Mouse (Mus musculus): Measurements from ENCODE around the gene Lrp6. TPM values are rescaled to one million over a fixed set of nuclear protein-coding genes. Genes with fewer than 3 reads are reported as not detected.
A peak's percentile ranks its signal among the peaks of the same experiment; 100 is the strongest.

The Lrp6 gene
- polyA plus RNA-seq, 1 experiment from 2014 or later: 20.0 TPM

- H3K4me3 ChIP-seq (replicated peaks; ENCODE audit: low read length): no peak overlapping the region
- 98% methylated on average over 7 of the region's 7 CpGs for WGBS
- H3K27me3 ChIP-seq (replicated peaks; ENCODE audit: control insufficient read depth, insufficient read depth, low read length): no peaks in the 10 kb centered on the region
- 0 out of 2 replicates have a peak, but pooled peaks cover 9% of the 10 kb centered on the region for H3K4me1 ChIP-seq (replicated peaks; ENCODE audit: control insufficient read depth, insufficient read depth, low read length)
- no peaks in the 10 kb centered on the region for H3K36me3 ChIP-seq (ENCODE audit: control insufficient read depth, insufficient read depth)
- no peak overlapping the region for H3K9ac ChIP-seq (replicated peaks; ENCODE audit: low read depth, low read length)
- no peak for ATAC-seq
- H3K9me3 ChIP-seq (ENCODE audit: control insufficient read depth, low read length): no peaks in the 10 kb centered on the region
- H3K4me2 ChIP-seq (ENCODE audit: low read length): no peak overlapping the region
- no peak overlapping the region for H3K27ac ChIP-seq (ENCODE audit: low read length)
Observed at GRCm38 (mm10) chr6:134528396-134528795, 38.4 kb downstream of the Lrp6 start.

- Histone ChIP-seq H3K27ac (ENCODE audit: low read length) (no peak overlapping the region), H3K9me3 (ENCODE audit: control insufficient read depth, low read length) (no peaks in the 10 kb centered on the region), H3K4me1 (replicated peaks; ENCODE audit: control insufficient read depth, insufficient read depth, low read length) (0 out of 2 replicates have a peak, but pooled peaks cover 10% of the 10 kb centered on the region), H3K9ac (replicated peaks; ENCODE audit: low read depth, low read length) (no peak overlapping the region), H3K36me3 (ENCODE audit: control insufficient read depth, insufficient read depth) (no peaks in the 10 kb centered on the region), H3K4me2 (ENCODE audit: low read length) (no peak overlapping the region), H3K4me3 (replicated peaks; ENCODE audit: low read length) (no peak overlapping the region), H3K27me3 (replicated peaks; ENCODE audit: control insufficient read depth, insufficient read depth, low read length) (no peaks in the 10 kb centered on the region)
- 49% methylated on average over 6 of the region's 6 CpGs for WGBS
- ATAC-seq: no peak
Observed at GRCm38 (mm10) chr6:134527596-134528128, 39.1 kb downstream of the Lrp6 start.

DNA sequence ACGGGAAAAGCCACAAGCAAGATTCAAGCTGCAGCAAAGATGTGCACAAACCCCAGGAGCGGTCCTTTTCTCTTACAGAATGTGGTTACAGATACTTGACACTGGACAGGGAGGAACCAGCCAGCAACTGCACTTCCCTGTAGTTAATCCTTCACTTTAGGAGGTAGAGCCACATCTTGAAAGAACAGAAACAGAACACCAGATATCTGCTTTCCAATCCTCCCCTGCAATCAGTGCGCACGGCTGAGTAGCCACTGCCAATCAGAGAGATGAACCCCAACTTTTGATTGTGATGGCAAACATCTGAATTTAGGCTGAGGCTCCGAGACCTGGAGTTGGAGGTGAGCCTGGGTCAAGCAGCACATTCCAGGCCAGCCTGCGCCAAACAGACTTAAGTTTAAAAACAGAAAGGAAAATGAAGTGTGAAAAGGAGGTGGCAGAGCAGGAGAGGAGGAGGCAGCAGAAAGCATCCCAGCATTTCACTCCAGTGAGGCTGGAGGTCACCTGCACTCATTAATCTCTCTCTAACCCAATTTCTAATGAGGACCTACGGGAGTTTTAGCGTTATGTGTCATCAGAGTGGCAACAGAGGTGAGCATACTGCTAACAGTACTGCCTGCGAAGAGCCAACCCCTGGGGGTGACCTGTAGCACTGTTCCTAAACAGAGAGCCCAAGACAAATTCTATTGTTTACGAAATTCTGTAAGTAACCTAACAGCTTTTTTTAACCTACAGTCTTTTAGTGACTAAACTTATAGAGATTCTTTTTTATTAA lies 39.8 kb downstream of the Lrp6 start:
- H3K27me3 ChIP-seq (replicated peaks; ENCODE audit: control insufficient read depth, insufficient read depth, low read length): no peaks in the 10 kb centered on the region

GRCm38 (mm10) chr6:134526275-134526674 lies 40.5 kb downstream of the Lrp6 start:
- Histone ChIP-seq H3K9me3 (ENCODE audit: control insufficient read depth, low read length) (no peaks in the 10 kb centered on the region), H3K4me3 (replicated peaks; ENCODE audit: low read length) (no peak overlapping the region), H3K27ac (ENCODE audit: low read length) (no peak overlapping the region), H3K4me2 (ENCODE audit: low read length) (no peak overlapping the region), H3K36me3 (ENCODE audit: control insufficient read depth, insufficient read depth) (no peaks in the 10 kb centered on the region), H3K4me1 (replicated peaks; ENCODE audit: control insufficient read depth, insufficient read depth, low read length) (peaks cover 14% of the 10 kb centered on the region; the same call in 1 of the 2 replicates), H3K27me3 (replicated peaks; ENCODE audit: control insufficient read depth, insufficient read depth, low read length) (no peaks in the 10 kb centered on the region), H3K9ac (replicated peaks; ENCODE audit: low read depth, low read length) (no peak overlapping the region)
- 89% methylated on average over 5 of the region's 5 CpGs for WGBS
- no peak for ATAC-seq

More for the DNA sequence above, 39.8 kb downstream of the Lrp6 start:
- Histone ChIP-seq H3K4me1 (replicated peaks; ENCODE audit: control insufficient read depth, insufficient read depth, low read length) (0 out of 2 replicates have a peak, but pooled peaks cover 10% of the 10 kb centered on the region), H3K27ac (ENCODE audit: low read length) (no peak overlapping the region), H3K9me3 (ENCODE audit: control insufficient read depth, low read length) (no peaks in the 10 kb centered on the region), H3K9ac (replicated peaks; ENCODE audit: low read depth, low read length) (no peak overlapping the region), H3K4me2 (ENCODE audit: low read length) (no peak overlapping the region), H3K36me3 (ENCODE audit: control insufficient read depth, insufficient read depth) (no peaks in the 10 kb centered on the region), H3K4me3 (replicated peaks; ENCODE audit: low read length) (no peak overlapping the region)
- no peak for ATAC-seq
- 77% methylated on average over 10 of the region's 10 CpGs for WGBS

DNA sequence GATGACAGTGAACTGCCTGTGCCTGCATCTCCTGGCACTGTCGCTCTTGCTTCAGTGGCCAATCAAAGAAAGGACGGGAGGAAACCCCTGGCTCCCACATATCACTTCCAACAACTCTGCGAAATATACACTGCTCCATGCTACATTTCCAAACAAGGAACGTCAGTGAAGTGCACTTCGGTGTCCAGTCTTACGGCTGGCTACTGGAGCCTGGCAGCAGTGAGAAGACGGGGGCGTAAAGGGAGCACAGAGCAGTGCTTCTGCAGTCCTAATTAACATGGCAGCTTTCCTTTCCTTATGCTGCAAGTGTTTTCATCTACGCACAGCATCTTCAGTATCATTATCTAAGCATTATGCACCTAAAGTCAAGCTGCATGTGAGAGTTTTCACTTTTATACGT lies 45.4 kb downstream of the Lrp6 start:
- Histone ChIP-seq H3K36me3 (ENCODE audit: control insufficient read depth, insufficient read depth) (0 out of 2 replicates have a peak, but pooled peaks cover 2% of the 10 kb centered on the region), H3K9ac (replicated peaks; ENCODE audit: low read depth, low read length) (no peak overlapping the region), H3K4me2 (ENCODE audit: low read length) (no peak overlapping the region), H3K9me3 (ENCODE audit: control insufficient read depth, low read length) (no peaks in the 10 kb centered on the region), H3K27ac (ENCODE audit: low read length) (no peak overlapping the region), H3K4me3 (replicated peaks; ENCODE audit: low read length) (no peak overlapping the region), H3K4me1 (replicated peaks; ENCODE audit: control insufficient read depth, insufficient read depth, low read length) (peaks cover 10% of the 10 kb centered on the region; the same call in 1 of the 2 replicates), H3K27me3 (replicated peaks; ENCODE audit: control insufficient read depth, insufficient read depth, low read length) (no peaks in the 10 kb centered on the region)
- 67% methylated on average over 10 of the region's 10 CpGs for WGBS
- 0 out of 2 replicates have a peak, but pooled peaks have one; percentile 20 for ATAC-seq

GRCm38 (mm10) chr6:134520821-134521220 lies 45.9 kb downstream of the Lrp6 start:
- 63% methylated on average over 3 of the region's 3 CpGs for WGBS
- no peak for ATAC-seq

DNA sequence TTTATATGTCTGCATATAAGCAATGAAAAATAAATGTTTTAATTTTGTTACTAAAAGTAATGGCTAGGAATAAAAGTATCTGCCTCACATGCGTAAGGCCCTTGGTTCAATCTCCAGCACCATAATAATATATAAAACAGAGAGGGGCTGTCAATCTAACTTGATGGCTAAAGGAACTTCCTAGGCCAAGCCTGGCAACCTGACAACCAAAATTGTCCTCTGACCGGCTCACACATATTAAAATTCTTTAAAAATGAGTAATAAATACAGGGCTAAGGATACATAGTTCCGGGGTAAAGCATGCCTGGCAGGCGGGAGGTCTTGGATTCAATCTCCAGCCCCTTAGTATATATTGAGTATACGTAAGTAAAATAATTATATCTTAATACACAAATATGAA lies 48.3 kb downstream of the Lrp6 start:
- Histone ChIP-seq H3K9ac (replicated peaks; ENCODE audit: low read depth, low read length) (no peak overlapping the region), H3K27ac (ENCODE audit: low read length) (no peak overlapping the region), H3K4me1 (replicated peaks; ENCODE audit: control insufficient read depth, insufficient read depth, low read length) (peaks cover 14% of the 10 kb centered on the region), H3K27me3 (replicated peaks; ENCODE audit: control insufficient read depth, insufficient read depth, low read length) (no peaks in the 10 kb centered on the region), H3K9me3 (ENCODE audit: control insufficient read depth, low read length) (no peaks in the 10 kb centered on the region), H3K4me3 (replicated peaks; ENCODE audit: low read length) (no peak overlapping the region), H3K36me3 (ENCODE audit: control insufficient read depth, insufficient read depth) (0 out of 2 replicates have a peak, but pooled peaks cover 2% of the 10 kb centered on the region), H3K4me2 (ENCODE audit: low read length) (no peak overlapping the region)
- no peak for ATAC-seq
- 91% methylated on average over 5 of the region's 5 CpGs for WGBS

More at GRCm38 (mm10) chr6:134520821-134521220, 45.9 kb downstream of the Lrp6 start:
- no peak overlapping the region for H3K27ac ChIP-seq (ENCODE audit: low read length)
- no peaks in the 10 kb centered on the region for H3K27me3 ChIP-seq (replicated peaks; ENCODE audit: control insufficient read depth, insufficient read depth, low read length)
- H3K4me1 ChIP-seq (replicated peaks; ENCODE audit: control insufficient read depth, insufficient read depth, low read length): peaks cover 10% of the 10 kb centered on the region; the same call in 1 of the 2 replicates
- no peak overlapping the region for H3K9ac ChIP-seq (replicated peaks; ENCODE audit: low read depth, low read length)
- H3K9me3 ChIP-seq (ENCODE audit: control insufficient read depth, low read length): no peaks in the 10 kb centered on the region
- H3K4me2 ChIP-seq (ENCODE audit: low read length): no peak overlapping the region
- no peak overlapping the region for H3K4me3 ChIP-seq (replicated peaks; ENCODE audit: low read length)
- H3K36me3 ChIP-seq (ENCODE audit: control insufficient read depth, insufficient read depth): 0 out of 2 replicates have a peak, but pooled peaks cover 2% of the 10 kb centered on the region

DNA sequence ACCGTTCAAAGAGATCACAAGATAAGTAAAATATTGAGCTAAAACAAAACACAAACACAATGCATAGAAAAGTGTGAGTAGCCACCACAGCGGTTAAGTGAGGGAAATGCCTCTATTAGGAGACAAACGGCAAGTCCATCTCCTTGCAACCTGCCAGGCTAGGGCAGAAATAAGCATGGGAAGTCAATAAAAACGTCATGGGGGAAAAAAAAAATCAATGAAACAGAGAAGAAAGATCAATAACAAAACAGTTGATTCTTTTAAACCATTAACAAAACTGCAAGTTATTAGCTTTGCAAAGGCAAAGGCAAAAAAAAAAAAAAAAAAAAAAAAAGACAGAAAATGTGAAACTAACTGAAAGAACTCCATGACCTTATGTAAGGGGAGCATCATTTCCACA lies 49.6 kb downstream of the Lrp6 start:
- Histone ChIP-seq H3K4me2 (ENCODE audit: low read length) (no peak overlapping the region), H3K27ac (ENCODE audit: low read length) (no peak overlapping the region), H3K4me3 (replicated peaks; ENCODE audit: low read length) (no peak overlapping the region), H3K9me3 (ENCODE audit: control insufficient read depth, low read length) (no peaks in the 10 kb centered on the region), H3K36me3 (ENCODE audit: control insufficient read depth, insufficient read depth) (0 out of 2 replicates have a peak, but pooled peaks cover 2% of the 10 kb centered on the region), H3K9ac (replicated peaks; ENCODE audit: low read depth, low read length) (no peak overlapping the region), H3K27me3 (replicated peaks; ENCODE audit: control insufficient read depth, insufficient read depth, low read length) (no peaks in the 10 kb centered on the region), H3K4me1 (replicated peaks; ENCODE audit: control insufficient read depth, insufficient read depth, low read length) (peaks cover 22% of the 10 kb centered on the region)
- no peak for ATAC-seq
- 76% methylated on average over 4 of the region's 4 CpGs for WGBS

- ATAC-seq: no peak
- Histone ChIP-seq H3K36me3 (ENCODE audit: control insufficient read depth, insufficient read depth) (0 out of 2 replicates have a peak, but pooled peaks cover 2% of the 10 kb centered on the region), H3K4me3 (replicated peaks; ENCODE audit: low read length) (no peak overlapping the region), H3K27ac (ENCODE audit: low read length) (no peak overlapping the region), H3K9me3 (ENCODE audit: control insufficient read depth, low read length) (no peaks in the 10 kb centered on the region), H3K27me3 (replicated peaks; ENCODE audit: control insufficient read depth, insufficient read depth, low read length) (no peaks in the 10 kb centered on the region), H3K4me2 (ENCODE audit: low read length) (no peak overlapping the region), H3K9ac (replicated peaks; ENCODE audit: low read depth, low read length) (no peak overlapping the region), H3K4me1 (replicated peaks; ENCODE audit: control insufficient read depth, insufficient read depth, low read length) (peaks cover 20% of the 10 kb centered on the region)
- 44% methylated on average over 4 of the region's 4 CpGs for WGBS
Observed at GRCm38 (mm10) chr6:134515416-134515815, 51.3 kb downstream of the Lrp6 start.
